Mouse (Mus musculus) liver, embryonic 13.5 days (tissue): ENCODE data around the gene Sprr2f. TPM values are rescaled to one million over a fixed set of nuclear protein-coding genes. Genes with fewer than 3 reads are reported as not detected.

Source experiments
- ATAC-seq: fragments of 200-750 bp; cut with Nextera tagmentation; 2 replicates; pipeline ENCODE4 v1.8.0; 2017; ENCODE audit warnings: low read depth, mild to moderate bottlenecking, moderate number of reproducible peaks, moderate library complexity
- DNase-seq: peaks from one replicate; pipeline ENCODE4 v3.0.0; 2022
- H3K27ac ChIP-seq: fragments of 300-500 bp; sonication (generic); 2 replicates; pipeline ENCODE4 v1.5.1; 2015; ENCODE audit warnings: moderate library complexity, mild to moderate bottlenecking, inconsistent platforms
- H3K27me3 ChIP-seq: fragments of 300-500 bp; sonication (generic); 2 replicates; pipeline ENCODE4 v1.6.1; 2015; ENCODE audit warnings: mild to moderate bottlenecking, inconsistent platforms
- H3K36me3 ChIP-seq: fragments of 300-500 bp; sonication (generic); 2 replicates; pipeline ENCODE4 v1.6.1; 2015; ENCODE audit warnings: mild to moderate bottlenecking, inconsistent platforms
- H3K4me1 ChIP-seq: fragments of 300-500 bp; sonication (generic); replicated peaks from 2 replicates; pipeline ENCODE4 v1.6.1; 2015; ENCODE audit warnings: inconsistent platforms
- H3K4me2 ChIP-seq: fragments of 300-500 bp; sonication (generic); 2 replicates; pipeline ENCODE4 v1.6.1; 2015; ENCODE audit warnings: inconsistent platforms, mild to moderate bottlenecking, moderate library complexity
- H3K4me3 ChIP-seq: fragments of 300-500 bp; sonication (generic); replicated peaks from 2 replicates; pipeline ENCODE4 v1.5.1; 2015; ENCODE audit warnings: mild to moderate bottlenecking, inconsistent platforms
- H3K9ac ChIP-seq: fragments of 300-500 bp; sonication (generic); 2 replicates; pipeline ENCODE4 v1.6.1; 2015; ENCODE audit warnings: mild to moderate bottlenecking, inconsistent platforms
- H3K9me3 ChIP-seq: fragments of 300-500 bp; sonication (generic); replicated peaks from 2 replicates; pipeline ENCODE4 v1.6.1; 2016; ENCODE audit warnings: inconsistent platforms
- WGBS: fragments of 180-500 bp; shearing (Covaris S2); methylation state at CpG from one replicate; pipeline ENCODE4 v1.1.7; 2015; ENCODE audit not compliant: insufficient replicate concordance; 5-methylcytosine and 5-hydroxymethylcytosine counted together
- polyA plus RNA-seq: library from polyadenylated mRNA; unstranded; fragments of >200 nt; fragmentation: Nextera tagmentation; extraction: Ambion mirVana; gene quantifications from 2 replicates; pipeline ENCODE4 v1.2.1, GENCODE M21; 2015

Gene Sprr2f
- not detected in 2 replicates for polyA plus RNA-seq

DNA sequence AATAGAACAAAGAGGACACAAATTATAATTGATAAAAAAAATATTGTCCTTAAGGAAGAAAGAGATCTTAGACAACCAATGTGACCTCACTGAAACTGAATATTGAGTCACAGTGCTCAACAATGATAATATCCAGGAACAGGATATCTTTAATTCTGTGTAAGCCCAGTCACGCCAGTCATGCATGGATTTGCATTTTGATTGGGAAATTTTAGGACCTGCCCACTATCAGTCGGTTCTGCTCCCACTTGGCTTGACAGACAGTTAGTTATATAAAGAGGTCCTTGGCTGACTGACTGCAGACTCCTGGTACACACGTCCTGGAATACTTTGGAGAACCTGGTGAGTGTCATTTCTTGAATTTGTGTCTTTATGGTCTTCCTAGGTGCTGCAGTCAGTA, at the start of gene Sprr2f:
Sprr2f (plus strand) TSS at position 301 of the 400 bp plus-strand sequence.
- 37% methylated on average over 3 of the region's 3 CpGs for WGBS
- DNase-seq (no peak), ATAC-seq (no peak)
- no peaks in the 10 kb centered on the region for H3K36me3 ChIP-seq
- no peak within 1 kb of the TSS for H3K27ac ChIP-seq
- no peaks in the 10 kb centered on the region for H3K4me1 ChIP-seq
- H3K4me3 ChIP-seq = no peak within 1 kb of the TSS
- no peak within 1 kb of the TSS for H3K9ac ChIP-seq
- no peak within 1 kb of the TSS for H3K4me2 ChIP-seq
- H3K9me3 ChIP-seq = no peaks in the 10 kb centered on the region
- H3K27me3 ChIP-seq = no peaks in the 10 kb centered on the region

DNA sequence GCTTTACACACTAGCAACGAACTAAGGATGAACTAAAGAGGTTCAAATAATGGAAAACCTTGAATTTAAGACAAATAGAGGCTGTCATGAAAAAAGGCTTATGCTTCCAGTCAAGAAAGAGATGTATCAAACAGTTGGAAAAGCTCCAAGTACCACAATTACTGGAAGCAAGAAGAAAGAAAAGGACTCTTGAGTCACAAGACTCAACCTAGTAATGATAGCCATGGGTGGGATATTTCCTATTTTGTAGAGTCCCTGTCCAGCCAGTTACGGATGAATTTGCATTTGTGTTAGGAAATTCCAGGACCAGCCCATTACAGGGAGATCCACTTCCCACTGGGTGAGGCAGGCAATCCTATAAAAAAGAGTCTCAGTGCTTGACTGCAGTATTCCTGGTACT, 48.7 kb upstream of the Sprr2f start, which contains the start of gene Sprr2b:
Sprr2b (plus strand) TSS at position 301 of the 400 bp plus-strand sequence.
- H3K4me1 ChIP-seq = no peaks in the 10 kb centered on the region
- H3K9ac ChIP-seq = no peak within 1 kb of the TSS
- H3K4me3 ChIP-seq = no peak within 1 kb of the TSS
- no peak within 1 kb of the TSS for H3K4me2 ChIP-seq
- no peak for ATAC-seq
- no peaks in the 10 kb centered on the region for H3K9me3 ChIP-seq
- 49% methylated on average over 2 of the region's 2 CpGs for WGBS
- DNase-seq = no peak
- no peaks in the 10 kb centered on the region for H3K36me3 ChIP-seq
- H3K27me3 ChIP-seq = no peaks in the 10 kb centered on the region
- no peak within 1 kb of the TSS for H3K27ac ChIP-seq

- DNase-seq (no peak), ATAC-seq (no peak)
- H3K36me3 ChIP-seq = no peaks in the 10 kb centered on the region
- no peak overlapping the region for H3K27ac ChIP-seq
- no peaks in the 10 kb centered on the region for H3K9me3 ChIP-seq
- no peak overlapping the region for H3K4me2 ChIP-seq
- WGBS = 48% methylated on average over 2 of the region's 2 CpGs
- no peak overlapping the region for H3K9ac ChIP-seq
- H3K27me3 ChIP-seq = no peaks in the 10 kb centered on the region
- H3K4me3 ChIP-seq = no peak overlapping the region
- H3K4me1 ChIP-seq = no peaks in the 10 kb centered on the region
Measured at GRCm38 (mm10) chr3:92317384-92317783, 47.6 kb upstream of the Sprr2f start.

GRCm38 (mm10) chr3:92336278-92336677, 28.7 kb upstream of the Sprr2f start:
- H3K9me3 ChIP-seq = no peaks in the 10 kb centered on the region
- H3K4me2 ChIP-seq = no peak overlapping the region
- DNase-seq (no peak), ATAC-seq (no peak)
- H3K27ac ChIP-seq = no peak overlapping the region
- no peak overlapping the region for H3K9ac ChIP-seq
- no peaks in the 10 kb centered on the region for H3K27me3 ChIP-seq
- no peak overlapping the region for H3K4me3 ChIP-seq
- no peaks in the 10 kb centered on the region for H3K36me3 ChIP-seq
- H3K4me1 ChIP-seq = no peaks in the 10 kb centered on the region
- WGBS = 63% methylated on average over 1 of the region's 1 CpGs

GRCm38 (mm10) chr3:92338840-92339239, 26.1 kb upstream of the Sprr2f start, which contains the start of gene Sprr2d:
Gene Sprr2d (plus strand): TSS chr3:92339140.
- no peaks in the 10 kb centered on the region for H3K27me3 ChIP-seq
- ATAC-seq (no peak), DNase-seq (no peak)
- H3K4me3 ChIP-seq = no peak within 1 kb of the TSS
- H3K36me3 ChIP-seq = no peaks in the 10 kb centered on the region
- 78% methylated on average over 5 of the region's 5 CpGs for WGBS
- H3K4me2 ChIP-seq = no peak within 1 kb of the TSS
- no peak within 1 kb of the TSS for H3K27ac ChIP-seq
- H3K4me1 ChIP-seq = no peaks in the 10 kb centered on the region
- H3K9me3 ChIP-seq = no peaks in the 10 kb centered on the region
- no peak within 1 kb of the TSS for H3K9ac ChIP-seq

GRCm38 (mm10) chr3:92351843-92352242, 13.1 kb upstream of the Sprr2f start, which contains the start of gene Sprr2e:
Gene Sprr2e (plus strand): TSS chr3:92352143.
- Histone ChIP-seq H3K27ac (no peak within 1 kb of the TSS), H3K4me2 (no peak within 1 kb of the TSS), H3K9me3 (no peaks in the 10 kb centered on the region), H3K27me3 (no peaks in the 10 kb centered on the region), H3K4me1 (no peaks in the 10 kb centered on the region), H3K9ac (no peak within 1 kb of the TSS), H3K4me3 (no peak within 1 kb of the TSS), H3K36me3 (no peaks in the 10 kb centered on the region)
- DNase-seq (no peak), ATAC-seq (no peak)
- WGBS = 60% methylated on average over 2 of the region's 2 CpGs

- DNase-seq = no peak
- no peaks in the 10 kb centered on the region for H3K36me3 ChIP-seq
Measured at GRCm38 (mm10) chr3:92361619-92362018, 3.4 kb upstream of the Sprr2f start.

DNA sequence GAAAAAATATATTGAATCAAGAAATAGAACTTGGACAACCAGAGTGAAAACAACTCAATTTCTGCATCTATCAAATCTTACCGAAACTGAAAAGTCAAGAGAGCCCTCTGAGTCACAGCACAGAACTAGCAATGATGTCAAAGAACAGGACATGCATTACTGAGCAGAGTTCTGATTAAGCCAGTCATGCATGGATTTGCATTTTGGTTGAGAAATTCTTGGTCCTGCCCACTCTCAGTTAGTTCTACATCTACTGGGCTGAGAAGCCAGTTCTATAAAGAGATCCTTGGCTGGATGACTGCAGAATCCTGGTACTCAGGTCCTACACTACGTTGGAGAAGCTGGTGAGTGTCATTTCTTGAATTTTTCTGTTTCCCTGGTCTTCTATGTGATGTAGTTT, 8.6 kb downstream of the Sprr2f start:
- Histone ChIP-seq H3K9ac (no peak overlapping the region), H3K27ac (no peak overlapping the region), H3K9me3 (no peaks in the 10 kb centered on the region), H3K36me3 (no peaks in the 10 kb centered on the region), H3K4me3 (no peak overlapping the region), H3K4me2 (no peak overlapping the region), H3K4me1 (no peaks in the 10 kb centered on the region), H3K27me3 (no peaks in the 10 kb centered on the region)
- DNase-seq = no peak
- WGBS = 48% methylated on average over 2 of the region's 2 CpGs
- no peak for ATAC-seq

More at GRCm38 (mm10) chr3:92361619-92362018, 3.4 kb upstream of the Sprr2f start:
- H3K4me1 ChIP-seq = no peaks in the 10 kb centered on the region
- no peak overlapping the region for H3K4me2 ChIP-seq
- no peaks in the 10 kb centered on the region for H3K9me3 ChIP-seq
- no peak overlapping the region for H3K27ac ChIP-seq
- no peak overlapping the region for H3K4me3 ChIP-seq
- no peaks in the 10 kb centered on the region for H3K27me3 ChIP-seq
- no peak overlapping the region for H3K9ac ChIP-seq
- ATAC-seq = no peak

DNA sequence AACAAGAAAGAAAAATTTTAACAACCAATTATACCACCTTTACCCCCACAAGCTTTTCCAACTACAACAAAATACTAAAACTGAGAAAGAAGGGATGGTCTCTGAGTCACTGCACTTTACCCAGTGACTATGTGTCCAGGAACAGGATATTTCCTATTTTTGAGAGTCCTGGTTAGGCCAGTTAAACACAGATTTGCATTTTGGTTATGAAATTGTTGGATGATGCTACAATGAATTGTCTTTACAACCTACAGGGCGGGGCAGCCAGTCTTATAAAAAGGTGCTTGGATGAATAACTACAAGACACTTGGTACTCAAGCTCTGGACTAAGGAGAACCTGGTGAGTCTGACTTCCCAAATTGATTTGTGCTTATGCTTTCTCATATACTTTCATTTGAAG, 20.4 kb downstream of the Sprr2f start, which contains the start of gene Sprr2h:
Sprr2h (plus strand) TSS at position 301 of the 400 bp plus-strand sequence.
- ATAC-seq = no peak

DNA sequence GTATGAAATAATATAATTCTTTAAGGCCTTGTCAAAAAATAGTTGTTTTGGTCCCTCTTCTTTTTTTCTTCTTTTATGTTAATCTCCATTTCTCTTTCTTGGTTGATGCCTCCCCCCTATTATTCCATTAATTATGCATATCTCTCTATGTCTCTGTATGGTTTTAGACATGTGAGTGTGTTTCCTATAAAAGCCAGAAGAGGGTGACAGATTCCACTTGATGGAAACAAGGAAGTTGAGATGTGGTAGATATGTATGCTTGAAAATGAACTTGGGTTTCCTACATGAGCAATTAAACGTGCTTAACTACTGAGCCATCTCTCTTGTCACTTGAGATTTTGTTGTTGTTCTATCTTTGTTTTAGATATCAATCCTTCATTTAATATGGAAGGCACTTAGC, 29.3 kb downstream of the Sprr2f start:
- WGBS = 24% methylated on average over 1 of the region's 1 CpGs
- no peak overlapping the region for H3K27ac ChIP-seq
- H3K9ac ChIP-seq = no peak overlapping the region
- no peak for DNase-seq
- no peak overlapping the region for H3K4me2 ChIP-seq
- no peaks in the 10 kb centered on the region for H3K4me1 ChIP-seq
- no peaks in the 10 kb centered on the region for H3K27me3 ChIP-seq
- H3K4me3 ChIP-seq = no peak overlapping the region
- no peaks in the 10 kb centered on the region for H3K9me3 ChIP-seq
- H3K36me3 ChIP-seq = no peaks in the 10 kb centered on the region
- ATAC-seq = no peak

More for the DNA sequence above, 20.4 kb downstream of the Sprr2f start, which contains the start of gene Sprr2h:
- WGBS = 39% methylated on average over 1 of the region's 1 CpGs
- no peak within 1 kb of the TSS for H3K9ac ChIP-seq
- H3K36me3 ChIP-seq = no peaks in the 10 kb centered on the region
- no peak within 1 kb of the TSS for H3K4me2 ChIP-seq
- no peak for DNase-seq
- H3K27ac ChIP-seq = no peak within 1 kb of the TSS
- no peak within 1 kb of the TSS for H3K4me3 ChIP-seq
- no peaks in the 10 kb centered on the region for H3K9me3 ChIP-seq
- H3K27me3 ChIP-seq = no peaks in the 10 kb centered on the region
- H3K4me1 ChIP-seq = no peaks in the 10 kb centered on the region

GRCm38 (mm10) chr3:92407691-92408090, 42.7 kb downstream of the Sprr2f start, which contains the start of gene Sprr2i:
Gene Sprr2i (plus strand): TSS chr3:92407991.
- no peaks in the 10 kb centered on the region for H3K9me3 ChIP-seq
- no peak within 1 kb of the TSS for H3K4me3 ChIP-seq
- DNase-seq = no peak
- ATAC-seq = no peak
- no peak within 1 kb of the TSS for H3K9ac ChIP-seq
- no peak within 1 kb of the TSS for H3K27ac ChIP-seq
- WGBS = 67% methylated on average over 2 of the region's 2 CpGs
- H3K27me3 ChIP-seq = no peaks in the 10 kb centered on the region
- no peak within 1 kb of the TSS for H3K4me2 ChIP-seq
- no peaks in the 10 kb centered on the region for H3K36me3 ChIP-seq
- no peaks in the 10 kb centered on the region for H3K4me1 ChIP-seq
